Mouse (Mus musculus) kidney, embryonic 16.5 days (tissue): ENCODE results near the gene Mkrn2os. TPM values are rescaled to one million over a fixed set of nuclear protein-coding genes. Genes with fewer than 3 reads are reported as not detected.
A peak's percentile ranks its signal among the peaks of the same experiment; 100 is the strongest.

Source experiments
- ATAC-seq: fragments of 200-750 bp; cut with Nextera tagmentation; 2 replicates; pipeline ENCODE4 v1.8.0; 2017; ENCODE audit warnings: moderate TSS enrichment; ENCODE audit not compliant: low FRiP score, low TSS enrichment
- H3K27ac ChIP-seq: fragments of 300-500 bp; sonication (generic); 2 replicates; pipeline ENCODE4 v1.5.1; 2014; ENCODE audit warnings: low read length
- H3K27me3 ChIP-seq: fragments of 300-500 bp; sonication (generic); 2 replicates; pipeline ENCODE4 v1.6.1; 2014; ENCODE audit warnings: low read length, control low read depth, mixed read lengths; ENCODE audit not compliant: insufficient read depth
- H3K36me3 ChIP-seq: fragments of 300-500 bp; sonication (generic); 2 replicates; pipeline ENCODE4 v1.6.1; 2014; ENCODE audit warnings: low read length, control low read depth, mixed read lengths; ENCODE audit not compliant: insufficient read depth
- H3K4me1 ChIP-seq: fragments of 300-500 bp; sonication (generic); 2 replicates; pipeline ENCODE4 v1.6.1; 2014; ENCODE audit warnings: low read length, control low read depth, mixed read lengths; ENCODE audit not compliant: insufficient read depth
- H3K4me2 ChIP-seq: fragments of 300-500 bp; sonication (generic); replicated peaks from 2 replicates; pipeline ENCODE4 v1.6.1; 2014; ENCODE audit warnings: low read depth, low read length
- H3K4me3 ChIP-seq: fragments of 300-500 bp; sonication (generic); 2 replicates; pipeline ENCODE4 v1.5.1; 2014; ENCODE audit warnings: mild to moderate bottlenecking, low read length
- H3K9ac ChIP-seq: fragments of 300-500 bp; sonication (generic); replicated peaks from 2 replicates; pipeline ENCODE4 v1.6.1; 2014; ENCODE audit warnings: low read length
- H3K9me3 ChIP-seq: fragments of 300-500 bp; sonication (generic); 2 replicates; pipeline ENCODE4 v1.6.1; 2016; ENCODE audit warnings: low read length, control low read depth
- WGBS: fragments of 180-500 bp; shearing (Covaris S2); extraction: QIAGEN DNeasy Blood & Tissue Kit; methylation state at CpG from one replicate; pipeline ENCODE4 v1.1.7; 2014; 5-methylcytosine and 5-hydroxymethylcytosine counted together
- polyA plus RNA-seq: library from polyadenylated mRNA; unstranded; fragments of >200 nt; fragmentation: Nextera tagmentation; extraction: Ambion mirVana; gene quantifications from 2 replicates; pipeline ENCODE4 v1.2.1, GENCODE M21; 2015

Gene Mkrn2os
- polyA plus RNA-seq, 1 experiment from 2014 or later, result 4.8 TPM

DNA sequence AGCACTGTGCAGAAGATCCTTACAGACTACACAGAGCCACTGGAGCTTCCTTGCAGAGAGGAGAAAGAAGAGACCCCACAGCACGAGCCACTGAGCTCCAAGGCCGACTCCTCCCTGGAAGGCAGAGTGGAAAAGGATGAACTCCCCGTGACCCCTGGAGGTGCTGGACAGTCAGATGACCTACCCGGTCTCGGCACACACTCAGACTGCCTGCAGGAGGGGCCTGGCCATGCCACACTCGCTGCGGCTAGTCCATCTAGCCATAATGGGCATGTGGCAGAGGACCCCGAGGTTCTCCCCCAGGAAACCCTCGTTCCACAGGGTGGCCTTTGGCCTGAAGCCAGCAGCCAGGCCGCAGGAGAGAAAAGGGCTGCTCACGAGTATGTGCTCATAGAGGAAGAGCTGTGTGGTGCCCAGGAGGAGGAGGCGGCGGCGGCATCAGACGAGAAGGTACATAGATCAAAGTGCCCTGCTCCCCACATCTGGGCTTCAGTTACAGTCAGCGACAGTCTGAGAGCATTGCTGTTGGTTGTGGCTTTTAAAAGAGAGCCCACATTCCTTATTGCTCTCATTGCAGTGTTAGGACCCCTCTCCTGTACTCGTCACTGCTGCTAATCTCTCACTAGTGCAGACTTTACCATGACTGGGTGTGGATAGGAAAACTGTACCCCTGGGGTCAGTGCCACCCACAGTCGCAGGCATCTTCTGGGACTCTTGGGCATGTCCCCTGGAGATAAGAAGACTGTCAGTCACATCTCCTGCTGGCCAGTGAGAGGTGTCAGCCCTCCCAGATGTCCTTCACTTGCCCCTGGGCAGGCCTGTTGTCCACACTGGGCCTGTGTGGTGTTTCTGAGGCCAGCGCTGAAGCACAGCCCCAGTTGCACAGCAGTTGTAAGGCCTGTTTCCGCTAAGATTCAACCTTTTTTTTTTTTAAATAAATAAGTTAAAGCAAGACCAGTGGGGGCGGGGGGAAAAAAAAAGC lies 32.4 kb downstream of the Mkrn2os start:
- H3K9ac ChIP-seq, result no peak overlapping the region
- H3K27me3 ChIP-seq, result no peaks in the 10 kb centered on the region
- no peak overlapping the region for H3K4me2 ChIP-seq
- no peak overlapping the region for H3K27ac ChIP-seq
- H3K9me3 ChIP-seq, result no peaks in the 10 kb centered on the region
- ATAC-seq, result peak; percentile 85
- H3K4me3 ChIP-seq, result no peak overlapping the region
- H3K36me3 ChIP-seq, result peaks cover 27% of the 10 kb centered on the region
- WGBS, result 42% methylated on average over 21 of the region's 21 CpGs
- 0 out of 2 replicates have a peak, but pooled peaks cover 4% of the 10 kb centered on the region for H3K4me1 ChIP-seq

DNA sequence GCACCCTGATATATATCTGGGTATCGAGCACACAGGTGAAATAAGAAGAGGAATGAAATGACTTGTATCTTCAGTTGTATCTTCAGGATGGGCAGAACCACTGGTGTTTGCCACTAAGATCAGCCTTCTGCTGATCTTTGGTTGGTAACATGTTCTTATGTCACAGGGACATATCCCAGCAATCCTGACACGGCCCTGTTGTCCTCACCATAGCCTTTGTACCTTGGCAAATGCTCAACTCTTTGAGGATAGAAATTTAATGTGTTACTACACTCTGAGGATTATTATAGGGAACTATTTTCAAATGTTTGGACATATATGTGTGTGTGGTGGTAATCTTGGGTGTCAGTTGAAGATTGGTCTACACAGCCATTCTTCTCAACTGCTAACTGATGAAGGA lies 34.2 kb downstream of the Mkrn2os start:
- Histone ChIP-seq H3K4me3 (no peak overlapping the region), H3K9ac (no peak overlapping the region), H3K9me3 (no peaks in the 10 kb centered on the region), H3K27ac (no peak overlapping the region), H3K27me3 (no peaks in the 10 kb centered on the region), H3K36me3 (peaks cover 34% of the 10 kb centered on the region), H3K4me2 (no peak overlapping the region), H3K4me1 (0 out of 2 replicates have a peak, but pooled peaks cover 4% of the 10 kb centered on the region)
- no peak for ATAC-seq
- 91% methylated on average over 2 of the region's 2 CpGs for WGBS

DNA sequence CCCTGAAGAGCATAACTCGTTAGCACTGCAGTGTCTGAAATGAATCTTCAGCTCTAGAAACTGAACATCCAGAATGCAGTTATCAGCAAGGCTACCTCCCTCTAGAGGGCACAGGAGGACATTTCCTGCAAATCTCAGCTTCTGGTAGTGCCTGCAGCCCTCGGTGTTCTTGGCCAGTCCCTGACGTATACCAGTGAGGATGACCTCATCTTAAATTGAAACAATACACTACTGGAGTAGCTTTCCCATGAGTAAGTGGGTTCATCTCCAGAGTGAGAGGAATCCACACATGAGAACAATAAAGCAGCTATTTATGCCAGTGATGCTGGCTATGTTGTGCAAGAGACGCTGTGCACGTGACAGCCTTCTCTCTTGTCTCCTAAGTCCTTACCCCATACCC lies 36.9 kb downstream of the Mkrn2os start:
- 0 out of 2 replicates have a peak, but pooled peaks cover 4% of the 10 kb centered on the region for H3K4me1 ChIP-seq
- no peaks in the 10 kb centered on the region for H3K27me3 ChIP-seq
- no peak overlapping the region for H3K4me2 ChIP-seq
- no peak for ATAC-seq
- no peak overlapping the region for H3K27ac ChIP-seq
- no peak overlapping the region for H3K4me3 ChIP-seq
- H3K9me3 ChIP-seq, result no peaks in the 10 kb centered on the region
- 79% methylated on average over 5 of the region's 5 CpGs for WGBS
- no peak overlapping the region for H3K9ac ChIP-seq
- H3K36me3 ChIP-seq, result peaks cover 35% of the 10 kb centered on the region

DNA sequence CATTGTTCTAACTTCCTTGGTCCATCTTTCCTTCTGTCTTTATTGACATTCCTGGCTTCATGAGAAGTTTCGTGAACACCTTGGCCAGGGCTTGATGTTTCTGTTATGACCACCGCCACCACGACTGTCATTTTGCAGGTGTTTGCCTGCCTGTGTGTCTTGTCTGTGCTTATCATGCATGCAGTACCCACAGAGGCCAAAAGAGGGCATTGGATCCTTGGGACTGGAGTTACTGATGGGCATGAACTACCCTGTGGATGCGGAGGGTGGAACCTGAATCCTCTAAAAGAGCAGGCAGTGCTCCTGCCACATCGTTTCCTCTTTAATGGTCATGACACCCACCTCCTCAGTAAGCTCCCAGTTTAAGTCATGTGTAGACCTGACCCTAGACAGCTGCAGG lies 46.1 kb downstream of the Mkrn2os start:
- 79% methylated on average over 5 of the region's 5 CpGs for WGBS
- Histone ChIP-seq H3K27me3 (no peaks in the 10 kb centered on the region), H3K9ac (no peak overlapping the region), H3K27ac (no peak overlapping the region), H3K36me3 (peaks cover 18% of the 10 kb centered on the region), H3K4me1 (peaks cover 11% of the 10 kb centered on the region), H3K4me2 (no peak overlapping the region), H3K9me3 (no peaks in the 10 kb centered on the region), H3K4me3 (no peak overlapping the region)
- ATAC-seq, result no peak

DNA sequence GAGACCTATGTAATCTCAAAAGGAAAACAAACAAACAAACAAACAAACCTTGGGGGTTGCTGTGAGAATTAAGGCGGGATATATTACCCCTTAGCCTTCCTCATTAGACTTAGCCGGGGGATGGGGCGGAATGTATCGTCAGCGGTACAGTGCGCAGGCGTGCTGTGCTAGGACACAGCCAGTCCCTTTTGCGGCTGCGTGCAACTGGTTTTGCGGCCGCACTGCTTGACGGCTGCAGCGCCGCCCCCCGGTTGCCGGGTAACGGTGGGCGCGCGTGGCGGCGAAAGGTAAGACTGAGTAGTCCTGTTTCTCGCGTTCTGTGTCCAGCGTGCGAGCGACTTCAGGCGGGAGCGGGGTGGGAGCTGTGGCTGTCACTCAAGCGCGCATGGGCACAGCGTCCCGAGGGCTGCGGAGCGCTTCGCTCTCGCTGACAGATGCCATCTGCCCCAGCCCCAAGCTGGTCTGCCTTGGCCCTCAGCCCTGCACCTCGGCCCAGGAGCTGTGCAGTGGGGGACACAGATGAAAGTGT lies 47.9 kb downstream of the Mkrn2os start, which contains the start of gene Tsen2:
TSS of gene Tsen2 (plus strand) at position 223 of the 529 bp plus-strand sequence.
- H3K36me3 ChIP-seq, result peaks cover 5% of the 10 kb centered on the region; the same call in 1 of the 2 replicates
- H3K9me3 ChIP-seq, result no peaks in the 10 kb centered on the region
- H3K27ac ChIP-seq, result peak within 1 kb of the TSS; percentile 84
- under 1% methylated on average over 38 of the region's 38 CpGs for WGBS
- H3K27me3 ChIP-seq, result no peaks in the 10 kb centered on the region
- peaks cover 11% of the 10 kb centered on the region for H3K4me1 ChIP-seq
- H3K4me2 ChIP-seq, result peak within 1 kb of the TSS; percentile 87
- H3K9ac ChIP-seq, result peak within 1 kb of the TSS; percentile 92
- peak; percentile 93 for ATAC-seq
- H3K4me3 ChIP-seq, result peak within 1 kb of the TSS; percentile 86

DNA sequence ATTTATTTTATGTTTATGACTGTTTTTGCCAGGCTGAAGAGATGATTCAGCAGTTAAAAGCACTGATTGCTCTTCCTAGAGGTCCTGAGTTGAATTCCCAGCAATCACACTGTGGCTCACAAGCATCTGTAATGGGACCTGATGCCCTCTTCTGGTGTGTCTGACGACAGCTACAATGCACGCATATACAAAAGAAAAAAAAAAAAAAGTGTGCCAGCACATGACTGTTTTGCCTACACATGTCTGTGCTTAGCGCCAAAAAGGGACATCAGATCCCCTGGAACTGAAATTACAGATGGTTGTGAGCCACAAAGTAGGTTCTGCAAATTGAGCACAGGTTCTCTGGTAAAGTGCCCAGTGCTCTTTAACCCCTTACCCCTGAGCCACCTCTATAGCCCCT lies 50.0 kb downstream of the Mkrn2os start:
- no peak for ATAC-seq
- WGBS, result 82% methylated on average over 3 of the region's 3 CpGs

DNA sequence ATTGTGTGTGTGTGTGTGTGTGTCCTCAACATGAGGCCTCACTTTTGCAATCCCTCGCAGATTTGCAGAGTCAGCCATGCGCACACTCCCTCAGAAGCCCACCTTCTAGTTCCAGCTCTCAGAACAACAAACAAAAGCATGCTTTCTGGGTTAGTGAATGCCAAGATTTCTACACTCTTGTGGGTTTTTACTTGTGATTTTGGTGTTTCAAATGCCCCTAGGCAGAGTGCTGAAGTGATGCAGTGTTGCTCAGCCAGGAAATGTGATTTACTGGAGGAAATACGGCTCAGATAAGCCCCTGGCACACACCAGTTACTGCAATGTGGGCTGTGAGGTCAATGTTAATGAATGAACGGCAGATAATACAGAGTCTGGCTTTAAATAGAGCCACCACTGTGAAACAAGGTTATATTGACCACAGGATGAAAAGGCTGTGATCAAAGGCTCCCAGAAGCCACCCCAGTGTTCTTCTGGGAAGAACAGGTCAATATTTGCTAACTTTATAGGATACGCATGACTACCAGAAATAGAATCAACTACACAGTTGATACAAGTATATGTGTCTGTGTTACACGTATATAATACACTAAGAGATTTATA lies 50.6 kb downstream of the Mkrn2os start:
- Histone ChIP-seq H3K36me3 (no peaks in the 10 kb centered on the region), H3K4me3 (no peak overlapping the region), H3K9me3 (no peaks in the 10 kb centered on the region), H3K4me1 (peaks cover 13% of the 10 kb centered on the region), H3K27me3 (no peaks in the 10 kb centered on the region), H3K4me2 (no peak overlapping the region), H3K9ac (peak overlapping the region; percentile 24), H3K27ac (peak overlapping the region; percentile 58; the same call in 1 of the 2 replicates)
- ATAC-seq, result no peak
- 48% methylated on average over 6 of the region's 6 CpGs for WGBS

More for the DNA sequence above, 50.0 kb downstream of the Mkrn2os start:
- H3K4me1 ChIP-seq, result peaks cover 13% of the 10 kb centered on the region
- H3K4me2 ChIP-seq, result no peak overlapping the region
- H3K27me3 ChIP-seq, result no peaks in the 10 kb centered on the region
- no peak overlapping the region for H3K27ac ChIP-seq
- H3K36me3 ChIP-seq, result no peaks in the 10 kb centered on the region
- H3K4me3 ChIP-seq, result no peak overlapping the region
- H3K9ac ChIP-seq, result no peak overlapping the region
- no peaks in the 10 kb centered on the region for H3K9me3 ChIP-seq

DNA sequence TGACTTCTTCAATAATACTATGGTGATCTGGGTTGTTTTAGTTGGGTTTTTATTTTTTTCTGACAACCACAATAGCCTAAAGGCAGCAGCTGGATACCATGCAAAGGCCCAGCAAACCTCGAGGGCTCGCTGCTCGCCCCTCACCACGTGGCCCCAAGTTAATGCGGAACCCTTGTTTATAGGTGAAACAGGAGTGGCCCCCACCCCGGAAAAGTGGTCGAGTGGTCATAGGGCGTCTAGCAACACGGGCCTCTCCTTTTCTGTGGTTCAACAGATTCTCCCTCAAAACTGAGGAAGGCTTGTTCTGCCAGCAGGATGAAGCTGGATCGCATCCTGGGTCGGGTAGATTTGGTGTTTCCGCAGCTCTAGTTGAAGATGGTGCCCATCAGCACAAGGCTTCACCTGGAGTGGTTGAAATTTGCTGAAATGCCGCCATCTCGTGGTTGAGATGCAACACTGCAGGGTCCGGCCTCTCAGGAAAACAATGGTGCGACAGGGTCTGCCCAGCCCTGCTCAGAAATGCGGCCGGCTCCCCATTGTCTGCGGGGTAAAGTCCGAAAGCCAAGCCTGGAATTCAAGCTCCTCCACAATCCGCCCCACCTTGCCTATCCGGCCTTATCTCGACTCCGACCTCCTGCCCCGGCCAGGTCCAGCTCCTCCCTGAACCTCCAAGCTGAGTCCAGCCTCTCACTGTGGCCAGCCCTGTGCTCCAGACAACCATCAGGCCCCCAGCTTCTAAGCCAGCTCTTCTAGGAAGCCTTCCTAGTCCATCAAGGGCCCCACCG lies 53.5 kb downstream of the Mkrn2os start:
- Histone ChIP-seq H3K9ac (peak overlapping the region; percentile 76), H3K4me2 (peak overlapping the region; percentile 58), H3K4me3 (peak overlapping the region; percentile 36), H3K36me3 (no peaks in the 10 kb centered on the region), H3K27ac (no peak overlapping the region), H3K9me3 (no peaks in the 10 kb centered on the region), H3K4me1 (peaks cover 10% of the 10 kb centered on the region; the same call in 1 of the 2 replicates), H3K27me3 (no peaks in the 10 kb centered on the region)
- peak; percentile 78 for ATAC-seq
- 18% methylated on average over 26 of the region's 26 CpGs for WGBS

DNA sequence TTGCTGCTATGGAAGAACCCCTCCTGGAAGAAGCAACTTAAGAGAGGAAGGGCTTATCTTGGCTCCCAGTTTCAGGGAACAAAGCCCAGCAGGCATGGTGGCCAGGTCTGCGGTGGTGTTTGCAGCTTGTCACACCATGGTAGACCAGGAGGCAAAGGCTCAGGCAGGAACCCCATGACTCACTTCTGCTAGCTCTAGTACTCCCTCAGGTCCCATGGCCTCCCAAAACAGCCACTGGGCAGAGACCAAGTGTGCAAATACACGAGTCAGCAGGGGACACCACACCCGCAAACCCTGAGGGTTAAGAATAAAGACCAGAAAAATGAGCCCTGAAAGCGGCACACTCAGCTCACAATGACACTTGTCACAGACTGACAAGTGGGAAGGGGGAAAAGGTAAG lies 56.2 kb downstream of the Mkrn2os start:
- no peaks in the 10 kb centered on the region for H3K36me3 ChIP-seq
- ATAC-seq, result no peak
- H3K4me3 ChIP-seq, result no peak overlapping the region
- no peaks in the 10 kb centered on the region for H3K9me3 ChIP-seq
- H3K27me3 ChIP-seq, result no peaks in the 10 kb centered on the region
- no peak overlapping the region for H3K4me2 ChIP-seq
- no peak overlapping the region for H3K9ac ChIP-seq
- WGBS, result 89% methylated on average over 4 of the region's 4 CpGs
- H3K27ac ChIP-seq, result no peak overlapping the region
- 0 out of 2 replicates have a peak, but pooled peaks cover 2% of the 10 kb centered on the region for H3K4me1 ChIP-seq
